Mouse (Mus musculus) forelimb bud, embryonic 11.5 days (tissue): ENCODE data around the gene Hoxb13.

Source experiments
- DNase-seq: peaks from one replicate; pipeline ENCODE4 v3.0.0-alpha.2; 2012; ENCODE audit warnings: low read depth, low spot score

Gene Hoxb13

GRCm38 (mm10) chr11:96193521-96194400 lies at the start of gene Hoxb13:
Gene Hoxb13 (plus strand): TSS chr11:96194316.
- DNase-seq, result no peak

GRCm38 (mm10) chr11:96145622-96146270 lies 48.4 kb upstream of the Hoxb13 start:
- DNase-seq, result peak; percentile 82

GRCm38 (mm10) chr11:96147471-96147870 lies 46.6 kb upstream of the Hoxb13 start:
- no peak for DNase-seq

- no peak for DNase-seq
Observed at GRCm38 (mm10) chr11:96164769-96165168, 29.3 kb upstream of the Hoxb13 start.

- no peak for DNase-seq
Observed at GRCm38 (mm10) chr11:96168125-96168524, 26.0 kb upstream of the Hoxb13 start.

- no peak for DNase-seq
Observed at GRCm38 (mm10) chr11:96169016-96169415, 25.1 kb upstream of the Hoxb13 start.

- DNase-seq, result no peak
Observed at GRCm38 (mm10) chr11:96170711-96171379, 23.3 kb upstream of the Hoxb13 start.

- DNase-seq, result no peak
Observed at GRCm38 (mm10) chr11:96171601-96172000, 22.5 kb upstream of the Hoxb13 start.

GRCm38 (mm10) chr11:96172511-96173287 lies 21.4 kb upstream of the Hoxb13 start:
- no peak for DNase-seq

- no peak for DNase-seq
Observed at GRCm38 (mm10) chr11:96173288-96173840, 20.8 kb upstream of the Hoxb13 start.

GRCm38 (mm10) chr11:96174881-96175280 lies 19.2 kb upstream of the Hoxb13 start:
- no peak for DNase-seq

GRCm38 (mm10) chr11:96175511-96175910 lies 18.6 kb upstream of the Hoxb13 start:
- DNase-seq, result no peak

GRCm38 (mm10) chr11:96175951-96176530 lies 18.1 kb upstream of the Hoxb13 start:
- no peak for DNase-seq

- DNase-seq, result no peak
Observed at GRCm38 (mm10) chr11:96176841-96177240, 17.3 kb upstream of the Hoxb13 start.

- DNase-seq, result no peak
Observed at GRCm38 (mm10) chr11:96177546-96178174, 16.5 kb upstream of the Hoxb13 start.

- DNase-seq, result no peak
Observed at GRCm38 (mm10) chr11:96178356-96178755, 15.8 kb upstream of the Hoxb13 start.

GRCm38 (mm10) chr11:96178911-96179503 lies 15.1 kb upstream of the Hoxb13 start:
- DNase-seq, result no peak

GRCm38 (mm10) chr11:96181061-96181460 lies 13.1 kb upstream of the Hoxb13 start:
- no peak for DNase-seq

- no peak for DNase-seq
Observed at GRCm38 (mm10) chr11:96184233-96184632, 9.9 kb upstream of the Hoxb13 start.

- DNase-seq, result no peak
Observed at GRCm38 (mm10) chr11:96187321-96187720, 6.8 kb upstream of the Hoxb13 start.
